Mouse (Mus musculus): ENCODE results near the gene Gm20388. TPM values are rescaled to one million over a fixed set of nuclear protein-coding genes. Genes with fewer than 3 reads are reported as not detected.

Gm20388 gene
- total and polyA plus RNA-seq, 3 experiments: 0.02 to 0.05 TPM; not detected in 1

GRCm38 (mm10) chr8:120950674-120951218 lies 1040.1 kb downstream of the Gm20388 start:
- ATAC-seq (ENCODE audit: extremely low read depth, insufficient number of reproducible peaks, low FRiP score, poor library complexity, severe bottlenecking) (no peak), DNase-seq (ENCODE audit: low spot score) (no peak)
- no peaks in the 10 kb centered on the region for H3K4me1 ChIP-seq (ENCODE audit: insufficient read depth, low read depth, low read length)
- peaks cover 93% of the 10 kb centered on the region for H3K9me3 ChIP-seq (replicated peaks)
- H3K27me3 ChIP-seq (ENCODE audit: insufficient read depth, low read length): no peaks in the 10 kb centered on the region
- no peak overlapping the region for H3K4me3 ChIP-seq (ENCODE audit: low read depth, low read length)
- TF ChIP-seq GATA1 (IDR thresholded peaks at IDR 0.05; ENCODE audit: borderline replicate concordance, low read length) (no peak), POLR2AphosphoS5 (IDR thresholded peaks at IDR 0.05; ENCODE audit: insufficient replicate concordance, low read depth, low read length) (no peak), TAL1 (conservative IDR thresholded peaks at IDR 0.05; ENCODE audit: low read depth, low read length) (no peak), GATA2 (IDR thresholded peaks at IDR 0.05; ENCODE audit: borderline replicate concordance, low read depth, low read length) (no peak), CTCF (IDR thresholded peaks at IDR 0.05; ENCODE audit: low read depth, low read length) (no peak)
- H3K36me3 ChIP-seq (replicated peaks): no peaks in the 10 kb centered on the region

- DNase-seq (ENCODE audit: low spot score): no peak
- Histone ChIP-seq H3K36me3 (replicated peaks) (no peaks in the 10 kb centered on the region), H3K4me1 (ENCODE audit: insufficient read depth, low read depth, low read length) (no peaks in the 10 kb centered on the region), H3K27me3 (ENCODE audit: insufficient read depth, low read length) (no peaks in the 10 kb centered on the region), H3K4me3 (ENCODE audit: low read depth, low read length) (no peak overlapping the region), H3K9me3 (replicated peaks) (peaks cover 89% of the 10 kb centered on the region)
- no peak for ATAC-seq (ENCODE audit: extremely low read depth, insufficient number of reproducible peaks, low FRiP score, poor library complexity, severe bottlenecking)
- TF ChIP-seq TAL1 (conservative IDR thresholded peaks at IDR 0.05; ENCODE audit: low read depth, low read length) (no peak), GATA1 (IDR thresholded peaks at IDR 0.05; ENCODE audit: borderline replicate concordance, low read length) (no peak), GATA2 (IDR thresholded peaks at IDR 0.05; ENCODE audit: borderline replicate concordance, low read depth, low read length) (no peak), CTCF (IDR thresholded peaks at IDR 0.05; ENCODE audit: low read depth, low read length) (no peak), POLR2AphosphoS5 (IDR thresholded peaks at IDR 0.05; ENCODE audit: insufficient replicate concordance, low read depth, low read length) (no peak)
Measured at GRCm38 (mm10) chr8:120959470-120959891, 1048.8 kb downstream of the Gm20388 start.

- Histone ChIP-seq H3K27me3 (ENCODE audit: insufficient read depth, low read length) (no peaks in the 10 kb centered on the region), H3K9me3 (replicated peaks) (peaks cover 93% of the 10 kb centered on the region), H3K36me3 (replicated peaks) (no peaks in the 10 kb centered on the region), H3K4me1 (ENCODE audit: insufficient read depth, low read depth, low read length) (no peaks in the 10 kb centered on the region), H3K4me3 (ENCODE audit: low read depth, low read length) (no peak overlapping the region)
- TF ChIP-seq TAL1 (conservative IDR thresholded peaks at IDR 0.05; ENCODE audit: low read depth, low read length) (no peak), POLR2AphosphoS5 (IDR thresholded peaks at IDR 0.05; ENCODE audit: insufficient replicate concordance, low read depth, low read length) (no peak), GATA1 (IDR thresholded peaks at IDR 0.05; ENCODE audit: borderline replicate concordance, low read length) (no peak), GATA2 (IDR thresholded peaks at IDR 0.05; ENCODE audit: borderline replicate concordance, low read depth, low read length) (no peak), CTCF (IDR thresholded peaks at IDR 0.05; ENCODE audit: low read depth, low read length) (no peak)
- DNase-seq (ENCODE audit: low spot score) (no peak), ATAC-seq (ENCODE audit: extremely low read depth, insufficient number of reproducible peaks, low FRiP score, poor library complexity, severe bottlenecking) (no peak)
Measured at GRCm38 (mm10) chr8:120962606-120963380, 1052.2 kb downstream of the Gm20388 start.

GRCm38 (mm10) chr8:120966557-120966956 lies 1055.9 kb downstream of the Gm20388 start:
- Histone ChIP-seq H3K36me3 (replicated peaks) (no peaks in the 10 kb centered on the region), H3K4me3 (ENCODE audit: low read depth, low read length) (no peak overlapping the region), H3K4me1 (ENCODE audit: insufficient read depth, low read depth, low read length) (no peaks in the 10 kb centered on the region), H3K27me3 (ENCODE audit: insufficient read depth, low read length) (no peaks in the 10 kb centered on the region), H3K9me3 (replicated peaks) (peaks cover 93% of the 10 kb centered on the region)
- ATAC-seq (ENCODE audit: extremely low read depth, insufficient number of reproducible peaks, low FRiP score, poor library complexity, severe bottlenecking) (no peak), DNase-seq (ENCODE audit: low spot score) (no peak)
- no peak for TF ChIP-seq CTCF (IDR thresholded peaks at IDR 0.05; ENCODE audit: low read depth, low read length)
- no peak for TF ChIP-seq GATA1 (IDR thresholded peaks at IDR 0.05; ENCODE audit: borderline replicate concordance, low read length)
- no peak for TF ChIP-seq POLR2AphosphoS5 (IDR thresholded peaks at IDR 0.05; ENCODE audit: insufficient replicate concordance, low read depth, low read length)
- no peak for TF ChIP-seq TAL1 (conservative IDR thresholded peaks at IDR 0.05; ENCODE audit: low read depth, low read length)
- TF ChIP-seq GATA2 (IDR thresholded peaks at IDR 0.05; ENCODE audit: borderline replicate concordance, low read depth, low read length): no peak

- H3K27me3 ChIP-seq (ENCODE audit: insufficient read depth, low read length): no peaks in the 10 kb centered on the region
- H3K4me3 ChIP-seq (ENCODE audit: low read depth, low read length): no peak overlapping the region
- no peak for ATAC-seq (ENCODE audit: extremely low read depth, insufficient number of reproducible peaks, low FRiP score, poor library complexity, severe bottlenecking)
- no peak for TF ChIP-seq POLR2AphosphoS5 (IDR thresholded peaks at IDR 0.05; ENCODE audit: insufficient replicate concordance, low read depth, low read length)
- no peak for TF ChIP-seq TAL1 (conservative IDR thresholded peaks at IDR 0.05; ENCODE audit: low read depth, low read length)
- no peak for TF ChIP-seq GATA1 (IDR thresholded peaks at IDR 0.05; ENCODE audit: borderline replicate concordance, low read length)
- no peak for TF ChIP-seq GATA2 (IDR thresholded peaks at IDR 0.05; ENCODE audit: borderline replicate concordance, low read depth, low read length)
- no peak for TF ChIP-seq CTCF (IDR thresholded peaks at IDR 0.05; ENCODE audit: low read depth, low read length)
- no peak for DNase-seq (ENCODE audit: low spot score)
- H3K4me1 ChIP-seq (ENCODE audit: insufficient read depth, low read depth, low read length): no peaks in the 10 kb centered on the region
- no peaks in the 10 kb centered on the region for H3K36me3 ChIP-seq (replicated peaks)
- peaks cover 93% of the 10 kb centered on the region for H3K9me3 ChIP-seq (replicated peaks)
Measured at GRCm38 (mm10) chr8:120968308-120968707, 1057.7 kb downstream of the Gm20388 start.

- ATAC-seq (ENCODE audit: extremely low read depth, insufficient number of reproducible peaks, low FRiP score, poor library complexity, severe bottlenecking) (no peak), DNase-seq (ENCODE audit: low spot score) (no peak)
- Histone ChIP-seq H3K27me3 (ENCODE audit: insufficient read depth, low read length) (no peaks in the 10 kb centered on the region), H3K4me3 (ENCODE audit: low read depth, low read length) (no peak overlapping the region; the same call in 1 of the 2 replicates), H3K9me3 (replicated peaks) (peaks cover 94% of the 10 kb centered on the region), H3K36me3 (replicated peaks) (no peaks in the 10 kb centered on the region), H3K4me1 (ENCODE audit: insufficient read depth, low read depth, low read length) (no peaks in the 10 kb centered on the region)
- no peak for TF ChIP-seq TAL1 (conservative IDR thresholded peaks at IDR 0.05; ENCODE audit: low read depth, low read length)
- TF ChIP-seq GATA1 (IDR thresholded peaks at IDR 0.05; ENCODE audit: borderline replicate concordance, low read length): no peak
- TF ChIP-seq CTCF (IDR thresholded peaks at IDR 0.05; ENCODE audit: low read depth, low read length): no peak
- TF ChIP-seq GATA2 (IDR thresholded peaks at IDR 0.05; ENCODE audit: borderline replicate concordance, low read depth, low read length): no peak
- TF ChIP-seq POLR2AphosphoS5 (IDR thresholded peaks at IDR 0.05; ENCODE audit: insufficient replicate concordance, low read depth, low read length): no peak
Measured at GRCm38 (mm10) chr8:120970346-120970745, 1059.7 kb downstream of the Gm20388 start.

Measured in G1E (cell line).